Mouse (Mus musculus) kidney, postnatal 4 days (tissue): ENCODE results near the gene Dcpp2.
"Not testable (repeated sequence)": the region's sequence is repeated elsewhere in the genome, so short reads cannot be mapped to it uniquely, and the experiment has no call there.

ENCODE experiments used
- DNase-seq, 2 experiments: peaks; one replicate each; pipeline ENCODE4 v3.0.0; 2021; ENCODE audit warnings: mixed read lengths in 2 of 2

Gene Dcpp2

DNA sequence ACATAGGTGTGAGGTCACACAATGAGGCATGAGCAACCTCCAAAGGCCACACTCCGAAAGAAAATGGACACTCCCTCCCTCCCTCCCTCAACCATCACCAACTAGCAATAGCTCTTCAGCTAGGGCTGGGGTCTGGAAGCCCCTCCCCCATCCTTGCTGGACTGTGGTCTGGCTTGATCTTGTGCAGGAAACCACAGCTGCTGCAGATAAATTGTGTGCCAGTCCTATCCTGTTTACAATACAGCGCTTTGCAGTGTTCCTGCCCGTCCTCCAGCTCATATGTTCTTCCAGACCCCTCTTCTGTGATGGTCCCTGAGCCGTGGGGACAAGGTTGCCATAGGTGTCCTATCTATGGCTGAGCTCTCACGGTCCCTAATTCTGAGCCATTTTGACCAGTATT is 50.5 kb downstream of the Dcpp2 start:
- no peak for DNase-seq

DNA sequence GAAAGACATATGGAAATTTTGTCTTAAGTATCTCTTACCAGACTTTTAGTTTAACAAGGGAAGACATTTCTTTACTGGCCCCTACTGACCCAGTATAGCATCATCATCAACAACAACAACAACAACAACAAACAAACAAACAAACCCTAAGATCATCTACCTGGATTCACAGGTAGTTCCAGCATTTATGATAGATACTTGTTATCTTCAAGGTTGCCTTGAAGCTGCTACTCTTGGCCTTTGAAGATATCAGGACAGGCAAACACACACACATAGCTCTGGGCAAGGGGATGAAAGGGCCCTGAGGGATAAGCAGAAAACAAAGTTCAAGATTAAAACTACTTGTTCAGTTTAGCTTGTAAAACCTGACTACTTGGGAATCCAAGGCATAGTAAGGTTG is 60.7 kb downstream of the Dcpp2 start, which contains the start of gene Sbp:
TSS of gene Sbp (plus strand) at position 301 of the 400 bp plus-strand sequence.
- no peak for DNase-seq

DNA sequence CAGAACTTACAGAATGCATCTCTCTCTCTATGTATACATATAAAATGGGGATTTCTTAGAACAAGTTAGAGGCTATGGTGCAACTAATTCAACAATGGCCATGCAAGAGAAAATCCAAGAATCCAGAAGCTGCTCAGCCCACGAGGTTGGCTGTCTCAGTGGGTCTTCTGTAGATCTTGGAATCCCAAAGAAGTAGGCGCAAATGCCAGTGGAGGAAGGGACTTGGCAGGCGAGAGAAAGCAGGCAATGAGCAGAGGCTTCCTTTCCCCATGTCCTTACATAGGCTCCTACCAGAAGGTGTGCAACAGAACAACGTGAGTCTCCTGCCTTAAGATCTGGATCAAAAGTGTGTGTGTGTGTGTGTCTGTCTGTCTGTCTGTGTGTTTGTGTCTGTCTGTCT is 66.8 kb downstream of the Dcpp2 start:
- not testable (repeated sequence) for DNase-seq

DNA sequence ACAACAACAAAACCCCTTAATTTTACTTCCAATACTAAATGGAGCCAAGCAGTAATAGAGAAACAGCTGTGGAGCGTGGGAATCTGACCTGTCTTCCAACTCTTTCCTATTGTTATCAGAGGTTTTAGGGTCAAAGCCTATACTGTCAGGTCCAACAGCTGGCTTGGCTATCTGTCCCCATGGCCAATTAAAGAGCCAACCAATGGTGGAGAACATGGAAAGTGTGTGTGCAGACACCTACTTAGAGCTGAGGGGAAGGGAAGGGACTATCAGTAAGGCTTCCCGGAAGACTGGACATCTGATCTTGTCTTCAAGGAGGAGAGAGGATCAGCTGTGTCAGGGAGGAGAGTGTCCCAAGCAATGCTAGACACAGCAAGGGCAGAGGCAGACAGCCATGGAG is 68.4 kb downstream of the Dcpp2 start:
- no peak for DNase-seq
